Mouse (Mus musculus) megakaryocyte, adult 5-6 weeks (primary cell): ENCODE results near the gene L1td1. TPM values are rescaled to one million over a fixed set of nuclear protein-coding genes. Genes with fewer than 3 reads are reported as not detected.

Experiments
- ATAC-seq: 2 replicates; pipeline ENCODE4 v1.8.0; 2016; ENCODE audit warnings: mild to moderate bottlenecking, inconsistent platforms; ENCODE audit not compliant: poor library complexity, severe bottlenecking
- total RNA-seq, 2 experiments: library from RNA; stranded (forward) in 1 of 2; stranded (reverse) in 1 of 2; fragments of 153-499, 151-499 nt in 1 of 2; fragments of 221-1000, 200-1000 nt in 1 of 2; gene quantifications; 2 replicates each; pipeline versions ENCODE4 v1.2.3 to v1.2.4; 2015 to 2017

Gene L1td1
- total RNA-seq, 2 experiments from 2014 or later, result not detected

DNA sequence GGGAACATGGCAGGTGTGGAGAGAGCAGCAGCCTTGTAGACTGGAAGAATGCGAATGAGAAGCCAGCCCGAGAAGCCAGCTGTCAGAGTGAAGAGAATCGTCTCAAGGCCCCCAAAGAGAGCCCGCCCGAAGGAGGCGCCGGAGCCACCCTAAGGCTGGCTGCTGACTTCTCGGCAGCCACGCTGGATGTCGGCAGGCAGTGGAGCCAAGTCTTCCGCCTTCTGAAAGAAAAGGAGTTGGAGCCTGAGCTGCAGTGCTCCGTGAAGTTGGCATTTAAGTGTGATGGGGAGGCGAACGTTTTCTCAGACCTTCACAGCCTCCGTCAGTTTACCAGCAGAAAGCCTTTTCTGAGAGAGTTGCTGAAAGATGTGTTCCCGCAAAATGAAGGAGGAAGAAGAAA lies 7.1 kb downstream of the L1td1 start:
- no peak for ATAC-seq

- no peak for ATAC-seq
Observed at GRCm38 (mm10) chr4:98739753-98740152, 13.2 kb downstream of the L1td1 start.

DNA sequence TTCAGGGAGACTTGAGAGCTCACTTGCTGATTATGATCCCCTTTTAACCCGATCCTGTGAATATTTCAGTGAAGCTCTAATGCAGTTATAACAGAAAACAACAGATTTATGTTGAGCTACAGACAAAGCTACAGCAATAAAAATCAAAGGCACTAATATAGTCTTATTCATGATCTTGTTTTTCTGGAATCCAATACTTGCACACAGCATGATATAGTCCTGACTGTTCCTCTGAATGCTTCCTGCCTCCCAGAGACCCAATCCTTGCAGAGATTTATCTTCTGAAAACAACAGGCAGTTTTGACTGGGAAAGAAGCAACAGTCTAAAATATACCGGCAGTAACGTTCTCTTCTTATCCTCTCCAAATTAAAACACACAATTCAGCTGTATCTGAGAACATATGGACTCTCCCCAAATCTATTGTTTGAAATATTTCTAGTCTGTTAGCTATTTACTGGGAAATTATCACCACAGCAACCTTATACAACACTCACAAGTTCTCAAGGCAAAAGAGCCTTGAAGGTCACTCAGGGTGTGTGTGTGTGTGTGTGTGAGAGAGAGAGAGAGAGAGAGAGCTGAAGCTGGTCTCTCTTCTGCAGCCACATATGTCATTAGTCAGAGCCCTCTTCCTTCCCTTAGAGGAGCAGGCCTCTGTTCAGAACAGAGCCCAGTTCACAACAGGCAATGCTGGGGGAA lies 16.8 kb downstream of the L1td1 start:
- no peak for ATAC-seq

DNA sequence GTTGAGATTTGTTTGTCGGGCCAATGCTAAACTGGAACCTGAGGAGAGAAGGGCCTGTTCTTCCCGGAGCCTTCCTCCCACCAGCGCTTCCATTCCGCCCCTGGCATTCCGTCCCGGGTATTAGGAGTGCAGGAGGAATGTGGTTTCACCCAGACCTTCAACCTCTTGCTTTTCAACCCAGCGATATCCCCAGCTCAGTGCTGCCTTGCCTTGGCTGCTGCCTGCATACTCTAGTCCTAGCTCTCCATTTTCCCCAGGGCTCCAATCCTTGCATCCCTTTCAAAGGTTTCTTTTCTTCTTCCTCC lies 17.3 kb downstream of the L1td1 start:
- no peak for ATAC-seq

GRCm38 (mm10) chr4:98754456-98754855 lies 27.9 kb downstream of the L1td1 start:
- ATAC-seq, result no peak

- no peak for ATAC-seq
Observed at GRCm38 (mm10) chr4:98756141-98756540, 29.6 kb downstream of the L1td1 start.

DNA sequence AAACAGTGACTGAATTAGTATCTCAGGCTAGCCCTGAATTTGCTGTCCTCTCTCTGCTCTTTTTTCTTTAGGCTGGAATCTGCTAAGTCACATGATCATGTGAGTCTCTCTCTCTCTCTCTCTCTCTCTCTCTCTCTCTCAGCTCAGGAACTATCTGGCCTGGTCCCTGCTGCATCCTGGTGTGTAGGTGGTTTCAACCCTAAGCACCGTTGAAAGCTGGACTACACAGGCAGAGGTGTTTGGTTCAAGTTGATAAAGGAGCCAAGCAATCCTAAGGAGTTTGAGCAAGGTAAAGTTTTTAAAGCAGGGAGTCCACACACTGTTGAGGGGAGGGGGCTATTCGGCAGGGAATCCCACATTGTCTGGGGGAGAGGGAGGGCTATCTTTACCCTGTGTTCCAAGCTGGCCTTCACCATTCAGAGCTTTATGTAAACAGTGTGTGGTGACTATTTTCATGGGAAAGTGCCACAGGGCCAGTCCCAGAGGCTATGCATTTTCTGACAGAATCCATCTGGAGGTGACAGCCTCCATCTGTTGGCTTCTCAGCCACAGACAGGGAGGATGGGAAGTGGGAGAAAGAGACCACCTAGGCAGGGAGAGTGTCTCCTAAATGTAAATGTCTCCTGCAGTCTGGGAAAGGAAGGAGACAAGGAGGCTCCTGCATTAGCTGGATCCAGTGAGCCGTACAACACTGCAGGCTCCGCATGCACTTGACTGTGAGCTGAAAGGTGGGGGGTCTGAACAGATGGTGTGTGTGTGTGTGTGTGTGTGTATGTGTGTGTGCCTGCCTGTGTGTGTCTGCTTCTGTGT lies 31.7 kb downstream of the L1td1 start:
- ATAC-seq, result no peak

DNA sequence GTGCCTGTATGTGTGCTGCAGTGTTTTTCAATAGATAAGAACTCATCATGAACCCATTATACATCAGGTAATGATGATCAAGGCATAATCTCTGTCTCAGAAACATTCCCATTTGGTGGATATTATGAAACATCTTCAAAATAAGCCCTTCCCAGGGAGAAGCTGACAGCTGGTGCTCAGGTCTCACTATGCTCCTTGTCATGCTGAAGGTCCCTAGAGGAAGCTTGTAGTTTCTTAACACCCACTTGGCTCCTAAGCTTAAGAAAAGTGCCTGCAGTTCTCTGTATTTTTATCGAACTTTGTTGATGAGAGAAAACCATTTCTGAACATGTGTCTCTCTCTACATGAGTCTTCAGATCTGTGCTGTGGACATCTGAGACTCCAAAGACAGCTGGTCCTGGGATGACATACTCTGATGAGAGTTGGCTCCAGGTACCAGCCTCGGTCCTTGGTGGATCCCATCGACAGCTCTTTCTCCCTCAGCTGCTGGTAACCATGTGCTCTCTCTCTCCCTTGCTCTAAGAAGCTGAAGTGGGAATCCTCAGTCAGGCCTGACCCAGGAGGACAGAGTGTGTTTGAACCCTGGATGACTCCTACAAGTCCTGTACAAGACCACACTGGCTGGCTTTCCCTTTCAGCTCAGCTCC lies 32.5 kb downstream of the L1td1 start:
- ATAC-seq, result no peak

DNA sequence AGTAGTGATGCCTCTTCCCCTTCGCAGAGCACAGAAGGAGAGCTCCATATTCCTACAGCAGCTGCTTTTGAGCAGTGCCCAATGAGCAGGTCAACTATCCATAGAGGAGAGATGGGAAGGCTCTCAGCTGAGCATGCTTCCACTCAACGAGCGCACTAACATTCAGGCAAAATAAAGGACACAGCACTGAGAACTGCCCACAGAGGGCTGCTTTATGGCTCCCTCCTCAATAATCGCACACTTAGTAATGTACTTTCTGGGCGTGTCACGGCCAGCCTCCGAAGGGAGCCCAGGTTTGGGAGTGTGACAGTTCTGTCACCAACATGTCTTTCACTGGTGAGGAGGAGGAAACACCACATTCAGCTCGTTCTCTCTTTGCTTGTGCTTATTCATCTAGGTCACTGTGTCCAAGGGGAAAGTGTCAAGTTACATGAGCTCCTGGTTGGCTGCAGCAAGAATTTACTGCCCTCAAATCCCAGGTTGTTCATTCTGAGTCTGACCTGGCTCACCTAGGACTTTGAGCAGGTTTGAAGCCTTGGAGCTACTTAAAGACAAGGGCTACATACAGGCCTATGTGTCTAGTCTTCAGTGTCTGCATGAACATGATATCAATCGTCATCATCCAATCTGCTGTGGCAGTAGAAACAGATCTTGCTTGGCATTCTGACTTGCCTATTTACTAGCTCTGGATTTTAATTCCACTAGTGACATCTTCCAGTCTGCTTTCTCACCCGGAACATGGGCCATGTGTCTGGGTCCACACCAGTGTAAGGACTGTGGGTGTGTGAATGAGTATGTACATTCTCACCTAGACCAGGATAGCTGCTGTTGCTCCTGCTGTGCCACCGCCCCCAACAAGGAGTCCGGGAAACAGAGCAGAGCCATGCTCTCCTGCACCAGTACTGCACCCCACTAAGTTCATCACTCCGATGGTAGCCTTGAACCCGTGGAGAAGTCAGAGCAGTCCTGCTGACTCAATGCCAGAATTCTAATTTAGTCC lies 40.9 kb downstream of the L1td1 start:
- no peak for ATAC-seq

DNA sequence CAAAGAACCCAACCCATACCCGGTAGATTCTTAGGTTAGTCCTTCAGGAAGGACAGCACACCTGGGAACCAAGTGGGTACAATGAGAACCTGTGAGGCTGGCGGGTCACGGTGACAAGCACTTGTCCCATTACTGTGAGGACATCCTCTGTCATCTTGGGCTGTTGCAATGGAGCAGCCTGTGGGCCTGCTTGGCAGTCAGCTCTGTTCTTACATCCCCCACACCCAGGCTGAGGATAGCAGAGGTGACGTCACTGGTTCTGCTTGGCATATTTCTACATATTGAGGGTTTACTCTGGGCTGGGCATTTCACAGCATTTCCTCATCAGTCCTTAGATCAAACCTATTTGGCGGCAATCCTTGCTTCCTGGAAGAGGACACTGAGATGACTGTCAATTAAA lies 47.3 kb downstream of the L1td1 start:
- no peak for ATAC-seq

DNA sequence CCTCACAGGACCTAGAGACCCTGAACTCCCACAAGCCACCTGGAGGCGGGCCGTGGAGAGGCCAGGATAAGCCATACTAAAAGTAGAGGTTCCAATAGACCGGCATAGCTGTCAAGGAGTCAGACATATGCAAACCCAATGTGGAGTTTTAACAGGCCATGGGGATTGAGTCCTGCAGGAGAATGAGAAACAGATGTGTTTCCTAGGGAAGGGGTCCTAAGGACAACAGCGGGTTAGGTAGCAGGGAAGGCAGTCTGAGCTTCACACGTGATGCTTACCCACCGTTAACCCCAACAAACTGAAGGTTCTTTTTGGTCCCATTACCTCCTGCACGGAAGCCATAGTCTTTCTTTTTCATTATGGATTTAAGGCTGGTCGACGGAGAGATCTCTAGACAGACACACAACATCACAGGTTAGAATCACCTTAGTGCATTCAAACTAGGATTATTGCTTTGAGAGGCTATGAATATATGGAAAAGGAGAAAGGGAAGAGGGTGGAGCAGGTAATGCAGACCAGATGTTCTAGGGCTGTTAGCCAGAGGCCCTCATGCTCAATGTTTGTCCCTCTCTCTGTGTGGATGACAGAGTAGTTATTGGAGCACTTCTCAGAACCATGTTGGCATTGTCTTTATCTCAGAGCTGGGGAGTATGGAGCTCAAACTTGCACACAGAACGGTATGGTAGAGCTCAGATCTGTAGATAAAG lies 50.3 kb downstream of the L1td1 start:
- ATAC-seq, result no peak

- no peak for ATAC-seq
Observed at GRCm38 (mm10) chr4:98777464-98777863, 50.9 kb downstream of the L1td1 start.

- ATAC-seq, result no peak
Observed at GRCm38 (mm10) chr4:98778219-98778618, 51.7 kb downstream of the L1td1 start.

GRCm38 (mm10) chr4:98785851-98786250 lies 59.3 kb downstream of the L1td1 start:
- ATAC-seq, result no peak

DNA sequence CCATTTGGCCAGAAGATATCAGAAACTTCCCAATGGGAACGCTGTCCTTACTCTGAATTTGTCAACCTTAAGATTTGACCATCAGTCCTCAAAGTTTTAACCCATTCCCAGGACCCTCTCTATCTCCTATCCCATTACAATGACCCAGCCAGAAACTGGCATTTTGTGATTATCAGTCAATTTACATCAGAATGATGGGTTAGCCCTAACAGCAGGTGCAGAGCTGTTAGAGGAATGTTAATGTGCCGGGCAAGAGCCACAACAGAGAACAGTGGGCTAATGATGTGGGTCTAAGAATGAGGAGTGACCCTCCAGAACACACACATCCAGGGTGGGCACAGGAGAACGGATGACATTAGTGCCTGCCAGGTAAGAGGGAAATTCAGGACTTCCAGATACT lies 59.7 kb downstream of the L1td1 start:
- no peak for ATAC-seq

Other genes with a start within 250 kb of the L1td1 start
- gene Kank4, start 90.8 kb downstream of the L1td1 start, total RNA-seq (2015), result not detected in 2 replicates
- gene Kank4, start 90.8 kb downstream of the L1td1 start, total RNA-seq (2017), result 0.04 TPM in 1 of 2 replicates, not detected in the other
- not detected in 2 replicates for gene I0C0044D17Rik, start 97.1 kb downstream of the L1td1 start, total RNA-seq (2015)
- gene I0C0044D17Rik, start 97.1 kb downstream of the L1td1 start, total RNA-seq (2017), result not detected in 2 replicates
- gene Usp1, start 197.1 kb downstream of the L1td1 start, total RNA-seq (2015), result 113 and 135 TPM in 2 replicates
- gene Usp1, start 197.1 kb downstream of the L1td1 start, total RNA-seq (2017), result 125 and 127 TPM in 2 replicates